Mouse (Mus musculus) gastrocnemius, postnatal 4 days (tissue): Measurements from ENCODE around the gene Col26a1. TPM values are rescaled to one million over a fixed set of nuclear protein-coding genes. Genes with fewer than 3 reads are reported as not detected.
A peak's percentile ranks its signal among the peaks of the same experiment; 100 is the strongest.
"Not testable (repeated sequence)": the region's sequence is repeated elsewhere in the genome, so short reads cannot be mapped to it uniquely, and the experiment has no call there.

Experiments used
- DNase-seq, 2 experiments: peaks; one replicate each; pipeline ENCODE4 v3.0.0; 2021 to 2022; ENCODE audit warnings: low spot score in 2 of 2, mixed read lengths in 2 of 2
- total RNA-seq, 2 experiments: library from RNA; stranded (reverse); gene quantifications; 2 replicates each; pipeline ENCODE4 v1.2.3; 2021

Col26a1 gene
- total RNA-seq, 2 experiments from 2014 or later, result 51.4 to 54.9 TPM

GRCm38 (mm10) chr5:136755696-136756095, 127.3 kb downstream of the Col26a1 start:
- DNase-seq, result peak; percentile 42 to 61

- DNase-seq, result no peak
Measured at GRCm38 (mm10) chr5:136754053-136754591, 128.9 kb downstream of the Col26a1 start.

- DNase-seq, result not testable (repeated sequence)
Measured at GRCm38 (mm10) chr5:136753176-136753575, 129.8 kb downstream of the Col26a1 start.

- DNase-seq, result no peak
Measured at GRCm38 (mm10) chr5:136752104-136752503, 130.9 kb downstream of the Col26a1 start.

GRCm38 (mm10) chr5:136746596-136746995, 136.4 kb downstream of the Col26a1 start:
- no peak for DNase-seq

GRCm38 (mm10) chr5:136738918-136739317, 144.1 kb downstream of the Col26a1 start:
- no peak for DNase-seq

GRCm38 (mm10) chr5:136726271-136726670, 156.7 kb downstream of the Col26a1 start:
- not testable (repeated sequence) for DNase-seq

GRCm38 (mm10) chr5:136721596-136721995, 161.4 kb downstream of the Col26a1 start:
- DNase-seq, result no peak

- DNase-seq, result no peak
Measured at GRCm38 (mm10) chr5:136718656-136719055, 164.4 kb downstream of the Col26a1 start.

GRCm38 (mm10) chr5:136717573-136717854, 165.5 kb downstream of the Col26a1 start:
- DNase-seq, result no peak

- no peak for DNase-seq
Measured at GRCm38 (mm10) chr5:136716696-136717572, 166.1 kb downstream of the Col26a1 start.

GRCm38 (mm10) chr5:136714879-136715278, 168.1 kb downstream of the Col26a1 start:
- DNase-seq, result no peak

- DNase-seq, result no peak
Measured at GRCm38 (mm10) chr5:136714232-136714875, 168.7 kb downstream of the Col26a1 start.

GRCm38 (mm10) chr5:136710742-136711141, 172.3 kb downstream of the Col26a1 start:
- no peak for DNase-seq

GRCm38 (mm10) chr5:136708116-136708515, 174.9 kb downstream of the Col26a1 start:
- no peak for DNase-seq

GRCm38 (mm10) chr5:136706803-136707202, 176.2 kb downstream of the Col26a1 start:
- peak; percentile 51 to 75 for DNase-seq

- no peak for DNase-seq
Measured at GRCm38 (mm10) chr5:136705532-136705931, 177.5 kb downstream of the Col26a1 start.

GRCm38 (mm10) chr5:136704151-136704550, 178.9 kb downstream of the Col26a1 start:
- no peak for DNase-seq

GRCm38 (mm10) chr5:136703751-136704150, 179.3 kb downstream of the Col26a1 start:
- DNase-seq, result peak; percentile 57 to 68

- no peak for DNase-seq
Measured at GRCm38 (mm10) chr5:136702159-136702725, 180.8 kb downstream of the Col26a1 start.

- no peak for DNase-seq
Measured at GRCm38 (mm10) chr5:136697618-136698017, 185.4 kb downstream of the Col26a1 start.

GRCm38 (mm10) chr5:136696516-136696915, 186.5 kb downstream of the Col26a1 start:
- no peak for DNase-seq
